Mouse (Mus musculus) intestine, embryonic 14.5 days (tissue): ENCODE results near the gene Kcnk1. TPM values are rescaled to one million over a fixed set of nuclear protein-coding genes. Genes with fewer than 3 reads are reported as not detected.

Experiments used
- ATAC-seq: fragments of 200-750 bp; cut with Nextera tagmentation; replicated peaks from 2 replicates; pipeline ENCODE4 v1.8.0; 2017; ENCODE audit warnings: low read depth, moderate number of reproducible peaks, moderate TSS enrichment, moderate library complexity; ENCODE audit not compliant: low FRiP score, low TSS enrichment
- DNase-seq: peaks from one replicate; pipeline ENCODE4 v3.0.0-alpha.2; 2018; ENCODE audit warnings: low spot score
- H3K27ac ChIP-seq: fragments of 300-500 bp; sonication (generic); 2 replicates; pipeline ENCODE4 v1.5.1; 2014; ENCODE audit warnings: low read depth, mild to moderate bottlenecking, control low read depth
- H3K27me3 ChIP-seq: fragments of 300-500 bp; sonication (generic); replicated peaks from 2 replicates; pipeline ENCODE4 v1.6.1; 2014; ENCODE audit warnings: low read length, control low read depth; ENCODE audit not compliant: control insufficient read depth, insufficient read depth
- H3K36me3 ChIP-seq: fragments of 300-500 bp; sonication (generic); 2 replicates; pipeline ENCODE4 v1.6.1; 2014; ENCODE audit warnings: low read length, control low read depth; ENCODE audit not compliant: control insufficient read depth, insufficient read depth
- H3K4me1 ChIP-seq: fragments of 300-500 bp; sonication (generic); replicated peaks from 2 replicates; pipeline ENCODE4 v1.6.1; 2014; ENCODE audit warnings: low read length, control low read depth, mixed read lengths; ENCODE audit not compliant: control insufficient read depth, insufficient read depth
- H3K4me2 ChIP-seq: fragments of 300-500 bp; sonication (generic); 2 replicates; pipeline ENCODE4 v1.6.1; 2014; ENCODE audit warnings: low read length
- H3K4me3 ChIP-seq: fragments of 300-500 bp; sonication (generic); 2 replicates; pipeline ENCODE4 v1.5.1; 2014; ENCODE audit warnings: low read depth, low read length, control low read depth, mixed read lengths
- H3K9ac ChIP-seq: fragments of 300-500 bp; sonication (generic); 2 replicates; pipeline ENCODE4 v1.6.1; 2014; ENCODE audit warnings: mild to moderate bottlenecking, low read length
- H3K9me3 ChIP-seq: fragments of 300-500 bp; sonication (generic); 2 replicates; pipeline ENCODE4 v1.6.1; 2016; ENCODE audit warnings: low read length, control low read depth; ENCODE audit not compliant: control insufficient read depth
- WGBS: fragments of 180-500 bp; shearing (Covaris S2); extraction: QIAGEN DNeasy Blood & Tissue Kit; methylation state at CpG from one replicate; pipeline ENCODE4 v1.1.7; 2014; 5-methylcytosine and 5-hydroxymethylcytosine counted together
- polyA plus RNA-seq: library from polyadenylated mRNA; unstranded; fragments of >200 nt; fragmentation: Nextera tagmentation; extraction: Ambion mirVana; gene quantifications from 2 replicates; pipeline ENCODE4 v1.2.1, GENCODE M21; 2014

The Kcnk1 gene
- polyA plus RNA-seq, 1 experiment from 2014 or later, result 50.3 TPM

DNA sequence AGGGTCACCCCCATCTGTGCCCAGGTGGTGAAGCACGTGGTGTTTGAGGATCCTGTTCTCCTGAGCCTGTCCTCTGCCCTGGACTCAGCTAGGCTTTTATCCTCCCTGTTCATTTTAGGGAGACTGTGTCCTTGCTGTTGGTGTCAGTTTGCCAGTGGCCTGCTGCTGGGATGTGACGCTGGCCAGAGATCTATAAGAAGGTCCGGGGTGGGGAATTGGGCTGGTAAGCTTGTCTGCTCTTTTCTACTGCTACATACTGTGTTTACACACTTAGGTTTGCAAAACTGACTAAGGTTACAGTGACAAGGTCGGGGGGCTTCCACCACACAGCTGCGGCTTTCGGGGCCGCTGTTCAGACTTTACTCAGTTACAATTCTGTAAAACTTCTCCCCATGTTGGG, 10.0 kb downstream of the Kcnk1 start:
- ATAC-seq (no peak), DNase-seq (no peak)
- Histone ChIP-seq H3K4me1 (peaks cover 8% of the 10 kb centered on the region; the same call in 1 of the 2 replicates), H3K36me3 (no peaks in the 10 kb centered on the region), H3K9ac (no peak overlapping the region), H3K27ac (no peak overlapping the region), H3K4me3 (no peak overlapping the region), H3K9me3 (no peaks in the 10 kb centered on the region), H3K4me2 (no peak overlapping the region), H3K27me3 (no peaks in the 10 kb centered on the region)
- WGBS, result 68% methylated on average over 7 of the region's 7 CpGs

DNA sequence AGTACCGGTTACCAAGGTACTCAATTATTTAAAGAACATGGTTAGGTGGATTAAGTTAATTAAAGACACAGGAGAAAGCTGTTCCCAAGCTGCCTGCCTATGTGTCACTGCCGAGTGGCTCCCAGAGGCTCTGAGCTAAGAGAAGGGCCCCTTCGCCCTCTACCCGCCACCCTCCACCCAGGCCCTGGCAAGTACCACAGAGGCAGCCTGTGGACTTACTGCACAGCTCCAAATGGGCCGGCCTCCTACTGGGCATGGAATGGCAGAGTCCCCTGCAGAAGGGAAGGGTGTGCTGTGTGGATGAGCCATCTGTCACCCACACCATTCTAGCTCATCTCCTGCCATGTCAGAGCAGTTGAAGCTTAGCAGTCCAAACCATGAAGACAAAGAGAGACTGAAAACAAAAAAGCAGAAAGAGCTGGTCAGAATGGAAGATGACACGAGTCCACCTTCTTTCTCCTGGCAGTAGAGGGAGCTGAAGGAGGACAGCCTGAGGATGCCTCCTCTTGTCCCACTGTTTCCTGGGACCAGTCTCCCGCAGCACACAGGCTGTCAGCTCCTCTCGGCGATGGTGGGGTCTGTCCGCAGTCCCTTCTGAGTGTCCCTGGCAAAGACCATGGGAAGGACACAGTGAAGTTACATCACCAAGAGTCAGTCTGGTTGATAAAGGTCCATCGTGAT, 11.5 kb downstream of the Kcnk1 start:
- H3K4me3 ChIP-seq, result no peak overlapping the region
- peaks cover 8% of the 10 kb centered on the region; the same call in 1 of the 2 replicates for H3K4me1 ChIP-seq
- no peaks in the 10 kb centered on the region for H3K9me3 ChIP-seq
- H3K27ac ChIP-seq, result no peak overlapping the region
- H3K9ac ChIP-seq, result no peak overlapping the region
- no peaks in the 10 kb centered on the region for H3K27me3 ChIP-seq
- 82% methylated on average over 11 of the region's 11 CpGs for WGBS
- ATAC-seq (no peak), DNase-seq (no peak)
- no peaks in the 10 kb centered on the region for H3K36me3 ChIP-seq
- no peak overlapping the region for H3K4me2 ChIP-seq

DNA sequence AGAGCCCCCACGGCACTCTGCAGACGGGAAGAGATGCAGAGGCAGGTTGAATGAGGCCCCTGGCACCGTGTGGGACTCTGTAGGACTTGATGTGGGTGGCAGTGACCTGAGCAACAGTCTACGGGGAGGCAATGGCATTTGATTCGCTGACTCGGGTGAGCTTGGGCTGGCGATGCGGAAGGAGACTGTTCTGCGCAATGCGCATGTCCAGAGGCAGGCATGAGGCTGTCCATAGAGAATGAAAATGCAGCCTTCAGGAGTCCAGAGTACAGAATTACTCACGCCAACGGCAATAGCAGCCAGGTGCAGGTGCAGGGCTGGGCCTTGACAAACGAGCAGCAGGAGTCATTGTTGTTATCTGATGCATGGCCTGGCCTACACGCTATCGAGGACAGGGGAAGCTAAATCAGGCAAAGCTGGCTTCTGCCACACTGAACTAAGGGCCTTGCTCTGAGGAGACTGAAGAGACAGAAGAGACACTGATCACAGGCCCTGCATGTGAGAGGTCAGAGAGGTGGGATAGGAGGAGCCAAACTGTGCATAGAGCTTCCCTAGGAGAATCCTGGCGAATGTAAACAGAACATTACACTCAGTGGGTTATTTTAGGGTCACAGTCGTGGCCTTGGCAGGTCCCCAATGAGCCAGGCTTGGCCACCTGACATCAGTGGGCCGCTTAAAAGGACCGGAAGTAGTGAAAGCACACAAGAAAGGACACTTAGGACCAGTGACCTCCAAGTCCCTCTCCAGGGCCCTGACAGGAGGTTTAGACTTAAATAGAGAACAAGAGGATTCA, 12.8 kb downstream of the Kcnk1 start:
- Histone ChIP-seq H3K9ac (no peak overlapping the region), H3K4me1 (peaks cover 8% of the 10 kb centered on the region; the same call in 1 of the 2 replicates), H3K9me3 (no peaks in the 10 kb centered on the region), H3K4me2 (no peak overlapping the region), H3K27me3 (no peaks in the 10 kb centered on the region), H3K36me3 (no peaks in the 10 kb centered on the region), H3K4me3 (no peak overlapping the region), H3K27ac (0 out of 2 replicates have a peak overlapping the region, but pooled peaks have one; percentile 4)
- ATAC-seq, result peak; percentile 66; the same call in 1 of the 2 replicates
- no peak for DNase-seq
- 67% methylated on average over 19 of the region's 19 CpGs for WGBS

DNA sequence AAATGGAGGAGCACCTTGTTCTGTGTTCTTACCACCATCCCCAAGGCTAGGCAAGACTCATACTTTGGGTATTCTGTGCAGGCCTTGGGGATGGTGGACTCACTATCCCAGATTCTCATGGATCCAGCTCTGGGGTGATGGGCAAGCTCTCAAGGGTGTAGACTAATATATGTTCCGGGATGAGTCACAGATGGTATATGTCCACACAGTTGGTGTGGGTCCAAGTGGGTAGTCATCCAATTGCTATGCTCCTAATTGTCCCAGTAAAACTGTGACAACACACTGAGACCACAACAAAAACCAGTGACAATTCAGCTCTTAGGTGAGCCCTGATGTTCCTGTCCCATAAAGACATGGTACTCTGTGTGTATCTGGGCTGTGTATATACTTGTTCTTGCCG, 14.0 kb downstream of the Kcnk1 start:
- H3K36me3 ChIP-seq, result no peaks in the 10 kb centered on the region
- no peak overlapping the region for H3K4me3 ChIP-seq
- H3K9ac ChIP-seq, result no peak overlapping the region
- ATAC-seq (no peak), DNase-seq (no peak)
- no peak overlapping the region for H3K4me2 ChIP-seq
- WGBS, result 82% methylated on average over 2 of the region's 2 CpGs
- H3K27me3 ChIP-seq, result no peaks in the 10 kb centered on the region
- H3K4me1 ChIP-seq, result peaks cover 8% of the 10 kb centered on the region; the same call in 1 of the 2 replicates
- no peak overlapping the region for H3K27ac ChIP-seq
- H3K9me3 ChIP-seq, result no peaks in the 10 kb centered on the region

DNA sequence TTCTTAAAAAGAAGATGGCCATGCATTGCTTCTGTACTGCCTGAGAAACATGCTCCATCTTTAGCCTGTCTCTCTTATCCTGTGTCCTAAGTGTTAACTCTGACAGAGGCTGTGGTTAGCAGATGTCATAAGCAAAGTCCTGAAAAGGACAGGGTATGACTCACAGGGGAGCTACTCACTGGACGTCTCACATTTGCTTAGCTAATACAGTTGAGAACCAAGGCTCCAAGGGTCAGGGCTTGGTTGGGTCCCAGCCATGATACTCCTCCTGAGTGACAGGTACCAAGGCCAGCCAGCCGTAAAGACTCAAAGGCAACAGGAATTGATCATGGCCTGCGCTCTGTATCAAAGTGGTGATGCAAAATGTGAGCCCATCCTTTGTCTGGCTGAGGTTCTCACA, 15.9 kb downstream of the Kcnk1 start:
- H3K9me3 ChIP-seq, result no peaks in the 10 kb centered on the region
- no peaks in the 10 kb centered on the region for H3K36me3 ChIP-seq
- DNase-seq, result no peak
- H3K9ac ChIP-seq, result no peak overlapping the region
- peaks cover 8% of the 10 kb centered on the region; the same call in 1 of the 2 replicates for H3K4me1 ChIP-seq
- no peak overlapping the region for H3K27ac ChIP-seq
- ATAC-seq, result no peak
- WGBS, result 76% methylated on average over 3 of the region's 3 CpGs
- H3K4me3 ChIP-seq, result no peak overlapping the region
- no peaks in the 10 kb centered on the region for H3K27me3 ChIP-seq
- no peak overlapping the region for H3K4me2 ChIP-seq

DNA sequence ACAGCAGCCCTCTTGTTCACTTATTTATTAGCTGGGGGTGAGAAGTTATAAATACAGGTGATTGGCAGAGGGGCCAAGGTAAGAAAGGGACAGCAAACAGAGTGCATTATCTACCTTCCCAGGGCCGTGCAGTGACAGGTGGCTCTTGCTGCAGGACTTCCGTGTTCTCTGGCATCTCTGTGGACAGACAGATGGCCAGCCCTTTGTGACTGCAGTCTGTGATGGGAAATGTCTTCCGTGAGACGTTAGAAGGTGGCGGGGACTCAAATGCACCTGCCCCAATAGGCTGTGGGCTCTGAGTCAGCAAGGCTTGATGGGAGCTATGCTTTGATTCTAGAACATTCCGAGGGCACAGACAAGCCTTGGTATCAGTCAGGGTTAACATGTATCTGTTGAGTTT, 17.4 kb downstream of the Kcnk1 start:
- no peaks in the 10 kb centered on the region for H3K36me3 ChIP-seq
- no peaks in the 10 kb centered on the region for H3K27me3 ChIP-seq
- no peak overlapping the region for H3K27ac ChIP-seq
- ATAC-seq, result no peak
- H3K4me2 ChIP-seq, result no peak overlapping the region
- H3K9me3 ChIP-seq, result no peaks in the 10 kb centered on the region
- no peak overlapping the region for H3K9ac ChIP-seq
- no peak overlapping the region for H3K4me3 ChIP-seq
- peaks cover 8% of the 10 kb centered on the region; the same call in 1 of the 2 replicates for H3K4me1 ChIP-seq
- no peak for DNase-seq
- 78% methylated on average over 6 of the region's 6 CpGs for WGBS

DNA sequence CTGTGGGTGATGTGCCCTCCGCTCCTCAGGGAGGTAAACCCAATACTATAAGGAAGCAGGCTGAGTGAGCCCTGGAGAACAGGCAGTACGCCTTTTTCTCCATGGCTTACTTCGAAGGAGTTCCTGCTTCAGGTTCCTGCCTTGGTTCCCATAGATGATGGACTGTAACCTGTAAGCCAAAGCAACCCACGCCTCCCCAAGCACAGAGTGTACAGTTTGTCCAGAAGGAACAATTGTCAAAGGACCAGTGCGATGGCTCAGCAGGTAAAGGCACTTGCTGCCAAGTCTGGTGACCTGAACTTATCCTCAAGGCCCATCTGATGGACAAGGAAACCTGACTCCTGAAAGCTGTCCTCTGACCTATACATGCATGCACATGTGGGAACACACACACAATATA, 18.7 kb downstream of the Kcnk1 start:
- Histone ChIP-seq H3K36me3 (no peaks in the 10 kb centered on the region), H3K4me1 (no peaks in the 10 kb centered on the region), H3K27ac (no peak overlapping the region), H3K27me3 (no peaks in the 10 kb centered on the region), H3K4me2 (no peak overlapping the region), H3K4me3 (no peak overlapping the region), H3K9me3 (no peaks in the 10 kb centered on the region), H3K9ac (no peak overlapping the region)
- no peak for DNase-seq
- ATAC-seq, result no peak
- 88% methylated on average over 5 of the region's 5 CpGs for WGBS

DNA sequence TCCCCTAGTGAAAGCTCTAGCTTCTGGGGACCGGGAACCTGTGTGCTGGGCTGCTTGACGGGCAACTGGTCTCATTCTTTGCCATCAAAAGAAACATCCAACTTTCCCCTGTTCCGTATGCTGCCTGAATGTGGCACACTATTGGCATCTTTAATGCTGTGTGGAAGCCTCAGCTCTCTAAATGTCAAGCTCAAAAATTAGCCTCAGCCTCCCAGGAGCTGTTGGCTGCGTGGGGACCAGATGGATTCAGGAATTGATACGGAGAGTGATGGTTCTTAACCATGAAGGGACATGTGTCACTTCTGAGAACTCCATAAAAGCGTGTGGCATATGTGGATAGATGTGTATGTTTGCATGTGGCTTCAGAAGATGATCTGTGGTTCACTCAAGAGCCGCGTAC, 27.0 kb downstream of the Kcnk1 start:
- Histone ChIP-seq H3K36me3 (no peaks in the 10 kb centered on the region), H3K27me3 (no peaks in the 10 kb centered on the region), H3K27ac (no peak overlapping the region), H3K4me2 (no peak overlapping the region), H3K9me3 (no peaks in the 10 kb centered on the region), H3K4me1 (no peaks in the 10 kb centered on the region), H3K4me3 (no peak overlapping the region), H3K9ac (no peak overlapping the region)
- no peak for DNase-seq
- WGBS, result 91% methylated on average over 8 of the region's 8 CpGs
- no peak for ATAC-seq
